Mouse (Mus musculus): ENCODE results near the gene Clps.

GRCm38 (mm10) chr17:28516881-28517280 lies 43.7 kb downstream of the Clps start:
- TF ChIP-seq CTCF (conservative IDR thresholded peaks at IDR 0.05; ENCODE audit: insufficient read depth, insufficient read length, low read depth, low read length) (no peak), POLR2A (IDR thresholded peaks at IDR 0.05; ENCODE audit: low read depth, low read length) (no peak)

Data from kidney, adult 2 months (tissue).